Mouse (Mus musculus): ENCODE results near the gene Sox5.
A peak's percentile ranks its signal among the peaks of the same experiment; 100 is the strongest.

The Sox5 gene

GRCm38 (mm10) chr6:143868155-143868685 lies 913.6 kb downstream of the Sox5 start:
- no peak for DNase-seq (ENCODE audit: extremely low read depth, low read depth)

GRCm38 (mm10) chr6:143867029-143867428 lies 914.7 kb downstream of the Sox5 start:
- no peak for DNase-seq (ENCODE audit: extremely low read depth, low read depth)

GRCm38 (mm10) chr6:143866566-143866965 lies 915.2 kb downstream of the Sox5 start:
- no peak for DNase-seq (ENCODE audit: extremely low read depth, low read depth)

- DNase-seq (ENCODE audit: extremely low read depth, low read depth): no peak
Measured at GRCm38 (mm10) chr6:143862611-143863110, 919.1 kb downstream of the Sox5 start.

GRCm38 (mm10) chr6:143860036-143860435 lies 921.7 kb downstream of the Sox5 start:
- no peak for DNase-seq (ENCODE audit: extremely low read depth, low read depth)

- no peak for DNase-seq (ENCODE audit: extremely low read depth, low read depth)
Measured at GRCm38 (mm10) chr6:143859535-143859934, 922.2 kb downstream of the Sox5 start.

GRCm38 (mm10) chr6:143858551-143858950 lies 923.2 kb downstream of the Sox5 start:
- no peak for DNase-seq (ENCODE audit: extremely low read depth, low read depth)

- no peak for DNase-seq (ENCODE audit: extremely low read depth, low read depth)
Measured at GRCm38 (mm10) chr6:143857376-143857775, 924.4 kb downstream of the Sox5 start.

GRCm38 (mm10) chr6:143855421-143855820 lies 926.4 kb downstream of the Sox5 start:
- DNase-seq (ENCODE audit: extremely low read depth, low read depth): no peak

- no peak for DNase-seq (ENCODE audit: extremely low read depth, low read depth)
Measured at GRCm38 (mm10) chr6:143854031-143854430, 927.7 kb downstream of the Sox5 start.

- DNase-seq (ENCODE audit: extremely low read depth, low read depth): no peak
Measured at GRCm38 (mm10) chr6:143845761-143846160, 936.0 kb downstream of the Sox5 start.

GRCm38 (mm10) chr6:143844701-143844970 lies 937.1 kb downstream of the Sox5 start:
- no peak for DNase-seq (ENCODE audit: extremely low read depth, low read depth)

- no peak for DNase-seq (ENCODE audit: extremely low read depth, low read depth)
Measured at GRCm38 (mm10) chr6:143843933-143844700, 937.7 kb downstream of the Sox5 start.

- peak; percentile 78 for DNase-seq (ENCODE audit: extremely low read depth, low read depth)
Measured at GRCm38 (mm10) chr6:143841954-143842353, 939.8 kb downstream of the Sox5 start.

- peak; percentile 68 for DNase-seq (ENCODE audit: extremely low read depth, low read depth)
Measured at GRCm38 (mm10) chr6:143841109-143841638, 940.6 kb downstream of the Sox5 start.

- no peak for DNase-seq (ENCODE audit: extremely low read depth, low read depth)
Measured at GRCm38 (mm10) chr6:143838384-143839076, 943.2 kb downstream of the Sox5 start.

GRCm38 (mm10) chr6:143835331-143835730 lies 946.4 kb downstream of the Sox5 start:
- no peak for DNase-seq (ENCODE audit: extremely low read depth, low read depth)

- no peak for DNase-seq (ENCODE audit: extremely low read depth, low read depth)
Measured at GRCm38 (mm10) chr6:143833986-143834385, 947.8 kb downstream of the Sox5 start.

- DNase-seq (ENCODE audit: extremely low read depth, low read depth): peak; percentile 86
Measured at GRCm38 (mm10) chr6:143833182-143833558, 948.6 kb downstream of the Sox5 start.

GRCm38 (mm10) chr6:143832483-143833181 lies 949.1 kb downstream of the Sox5 start:
- peak; percentile 75 for DNase-seq (ENCODE audit: extremely low read depth, low read depth)

GRCm38 (mm10) chr6:143831246-143831645 lies 950.5 kb downstream of the Sox5 start:
- no peak for DNase-seq (ENCODE audit: extremely low read depth, low read depth)

GRCm38 (mm10) chr6:143830131-143830530 lies 951.6 kb downstream of the Sox5 start:
- no peak for DNase-seq (ENCODE audit: extremely low read depth, low read depth)

All from MEL-GATA-1-ER (cell line).